Mouse (Mus musculus) forebrain, postnatal 0 days (tissue): ENCODE measurements at regions not wholly inside any gene's neighbourhood (a gene's known extent, or its start where the extent isn't known, plus 50 kb on each side); places are given as distances from the start of the nearest gene placed in this dataset.
"Not testable (repeated sequence)": the region's sequence is repeated elsewhere in the genome, so short reads cannot be mapped to it uniquely, and the experiment has no call there.

Source experiments
- ATAC-seq: fragments of 200-750 bp; cut with Nextera tagmentation; 2 replicates; pipeline ENCODE4 v1.8.0; 2017; ENCODE audit warnings: mild to moderate bottlenecking, moderate library complexity
- DNase-seq: peaks from one replicate; pipeline ENCODE4 v3.0.0-alpha.2; 2015
- H3K27ac ChIP-seq: fragments of 300-500 bp; sonication (generic); 2 replicates; pipeline ENCODE4 v1.5.1; 2014; ENCODE audit warnings: low read depth, mild to moderate bottlenecking, antibody characterized with exemption, low read length, moderate library complexity, mixed read lengths
- H3K27me3 ChIP-seq: fragments of 300-500 bp; sonication (generic); 2 replicates; pipeline ENCODE4 v1.6.1; 2014; ENCODE audit warnings: mild to moderate bottlenecking, low read length, mixed read lengths; ENCODE audit not compliant: insufficient read depth
- H3K36me3 ChIP-seq: fragments of 300-500 bp; sonication (generic); 2 replicates; pipeline ENCODE4 v1.6.1; 2014; ENCODE audit warnings: mild to moderate bottlenecking, moderate library complexity; ENCODE audit not compliant: insufficient read depth
- H3K4me1 ChIP-seq: fragments of 300-500 bp; sonication (generic); 2 replicates; pipeline ENCODE4 v1.6.1; 2014; ENCODE audit warnings: antibody characterized with exemption; ENCODE audit not compliant: insufficient read depth
- H3K4me2 ChIP-seq: fragments of 300-500 bp; sonication (generic); 2 replicates; pipeline ENCODE4 v1.6.1; 2014; ENCODE audit warnings: low read depth, mild to moderate bottlenecking, moderate library complexity
- H3K4me3 ChIP-seq: fragments of 300-500 bp; sonication (generic); 2 replicates; pipeline ENCODE4 v1.5.1; 2014; ENCODE audit warnings: low read depth, low read length, mixed read lengths
- H3K9ac ChIP-seq: fragments of 300-500 bp; sonication (generic); 2 replicates; pipeline ENCODE4 v1.6.1; 2014; ENCODE audit warnings: mild to moderate bottlenecking
- H3K9me3 ChIP-seq: fragments of 300-500 bp; sonication (generic); 2 replicates; pipeline ENCODE4 v1.6.1; 2016; ENCODE audit warnings: low read length
- CTCF ChIP-seq: sonication (generic); IDR thresholded peaks from 2 replicates; pipeline ENCODE4 v1.5.1; 2016; ENCODE audit warnings: antibody characterized with exemption, control low read depth, low read depth
- WGBS: fragments of 180-500 bp; shearing (Covaris S2); extraction: QIAGEN DNeasy Blood & Tissue Kit; methylation state at CpG from one replicate; pipeline ENCODE4 v1.1.7; 2014; 5-methylcytosine and 5-hydroxymethylcytosine counted together

GRCm38 (mm10) chrX:64940677-64941446, 106.6 kb upstream of the Ctag2 start:
- Histone ChIP-seq H3K27ac (no peak overlapping the region), H3K4me1 (no peaks in the 10 kb centered on the region), H3K36me3 (no peaks in the 10 kb centered on the region), H3K4me3 (no peak overlapping the region), H3K27me3 (no peaks in the 10 kb centered on the region), H3K4me2 (no peak overlapping the region), H3K9me3 (no peaks in the 10 kb centered on the region), H3K9ac (no peak overlapping the region)
- 74% methylated on average over 1 of the region's 1 CpGs for WGBS
- DNase-seq (peak; percentile 0), ATAC-seq (peak; percentile 82)
- no peak for TF ChIP-seq CTCF

- H3K4me1 ChIP-seq, H3K27ac ChIP-seq, H3K4me3 ChIP-seq, H3K27me3 ChIP-seq, H3K36me3 ChIP-seq, H3K9me3 ChIP-seq, DNase-seq, H3K4me2 ChIP-seq, H3K9ac ChIP-seq, ATAC-seq: not testable (repeated sequence)
- 58% methylated on average over 3 of the region's 3 CpGs for WGBS
Observed at GRCm38 (mm10) chrX:64978916-64979315, 68.5 kb upstream of the Ctag2 start.
